Mouse (Mus musculus) kidney, embryonic 15.5 days (tissue): Measurements from ENCODE around the gene Lamtor2. TPM values are rescaled to one million over a fixed set of nuclear protein-coding genes. Genes with fewer than 3 reads are reported as not detected.

Experiments
- ATAC-seq: fragments of 200-750 bp; cut with Nextera tagmentation; replicated peaks from 2 replicates; pipeline ENCODE4 v1.8.0; 2017; ENCODE audit warnings: moderate TSS enrichment; ENCODE audit not compliant: low FRiP score
- H3K27ac ChIP-seq: fragments of 300-500 bp; sonication (generic); 2 replicates; pipeline ENCODE4 v1.5.1; 2015; ENCODE audit warnings: mild to moderate bottlenecking, inconsistent platforms
- H3K27me3 ChIP-seq: fragments of 300-500 bp; sonication (generic); 2 replicates; pipeline ENCODE4 v1.6.1; 2015; ENCODE audit warnings: inconsistent platforms
- H3K36me3 ChIP-seq: fragments of 300-500 bp; sonication (generic); 2 replicates; pipeline ENCODE4 v1.6.1; 2015; ENCODE audit warnings: inconsistent platforms
- H3K4me1 ChIP-seq: fragments of 300-500 bp; sonication (generic); 2 replicates; pipeline ENCODE4 v1.6.1; 2015; ENCODE audit warnings: inconsistent platforms
- H3K4me2 ChIP-seq: fragments of 300-500 bp; sonication (generic); 2 replicates; pipeline ENCODE4 v1.6.1; 2015; ENCODE audit warnings: moderate library complexity, mild to moderate bottlenecking, inconsistent platforms
- H3K4me3 ChIP-seq: fragments of 300-500 bp; sonication (generic); replicated peaks from 2 replicates; pipeline ENCODE4 v1.5.1; 2015; ENCODE audit warnings: mild to moderate bottlenecking, inconsistent platforms
- H3K9ac ChIP-seq: fragments of 300-500 bp; sonication (generic); 2 replicates; pipeline ENCODE4 v1.6.1; 2015; ENCODE audit warnings: mild to moderate bottlenecking, inconsistent platforms
- H3K9me3 ChIP-seq: fragments of 300-500 bp; sonication (generic); replicated peaks from 2 replicates; pipeline ENCODE4 v1.6.1; 2016; ENCODE audit warnings: inconsistent platforms
- WGBS: fragments of 180-500 bp; shearing (Covaris S2); methylation state at CpG from one replicate; pipeline ENCODE4 v1.1.7; 2015; ENCODE audit warnings: mixed read lengths; 5-methylcytosine and 5-hydroxymethylcytosine counted together
- polyA plus RNA-seq: library from polyadenylated mRNA; unstranded; fragments of >200 nt; fragmentation: Nextera tagmentation; extraction: Ambion mirVana; gene quantifications from 2 replicates; pipeline ENCODE4 v1.2.1, GENCODE M21; 2015

Gene Lamtor2
- polyA plus RNA-seq, 1 experiment from 2014 or later = 173 TPM

DNA sequence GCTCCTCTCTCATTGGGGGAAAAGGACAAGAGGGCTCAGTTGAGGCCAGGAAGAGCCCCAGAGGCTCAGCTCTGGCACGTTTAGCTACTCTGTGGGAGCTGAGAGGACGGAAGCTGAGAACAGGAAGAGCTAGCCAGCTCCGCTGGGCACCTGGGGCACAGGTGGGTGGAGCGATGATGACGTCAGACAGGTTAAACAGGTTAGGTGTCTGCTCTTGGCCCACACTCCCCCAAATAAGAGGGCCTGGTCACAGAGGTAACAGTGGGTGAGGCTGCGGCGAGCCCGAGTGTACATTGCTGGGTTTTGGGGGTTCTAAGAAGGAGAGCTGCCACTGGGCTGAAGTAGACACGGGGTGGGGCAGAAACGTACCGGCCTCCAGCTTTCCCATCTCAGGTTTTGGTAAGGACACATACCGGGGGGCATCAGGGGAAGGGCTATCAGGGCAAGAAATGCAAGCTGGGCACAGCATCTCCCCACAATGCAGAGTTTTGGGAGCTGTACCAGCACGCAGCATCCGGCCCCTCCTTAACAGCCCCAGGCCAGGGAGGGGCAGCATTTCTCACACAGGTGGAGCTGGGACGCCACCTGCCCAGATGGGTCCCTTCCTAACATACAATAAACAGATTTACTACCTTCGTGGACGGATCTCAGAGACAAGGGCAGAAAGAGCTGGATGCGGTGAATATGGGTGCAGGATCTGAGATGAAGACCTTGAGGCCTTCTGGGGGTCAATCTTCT lies 4.5 kb downstream of the Lamtor2 start, which contains the start of gene Rab25:
Gene Rab25, minus strand, starts transcription at position 121 of the 738 bp plus-strand sequence.
- no peaks in the 10 kb centered on the region for H3K27me3 ChIP-seq
- H3K9ac ChIP-seq = peak within 1 kb of the TSS; percentile 8; the same call in 1 of the 2 replicates
- peaks cover 43% of the 10 kb centered on the region for H3K4me1 ChIP-seq
- H3K36me3 ChIP-seq = 0 out of 2 replicates have a peak, but pooled peaks cover 4% of the 10 kb centered on the region
- peak within 1 kb of the TSS; percentile 45 for H3K4me2 ChIP-seq
- H3K4me3 ChIP-seq = peak within 1 kb of the TSS; percentile 24; the same call in 1 of the 2 replicates
- ATAC-seq = no peak
- WGBS = 48% methylated on average over 18 of the region's 18 CpGs
- peak within 1 kb of the TSS; percentile 57; the same call in 1 of the 2 replicates for H3K27ac ChIP-seq
- no peaks in the 10 kb centered on the region for H3K9me3 ChIP-seq

DNA sequence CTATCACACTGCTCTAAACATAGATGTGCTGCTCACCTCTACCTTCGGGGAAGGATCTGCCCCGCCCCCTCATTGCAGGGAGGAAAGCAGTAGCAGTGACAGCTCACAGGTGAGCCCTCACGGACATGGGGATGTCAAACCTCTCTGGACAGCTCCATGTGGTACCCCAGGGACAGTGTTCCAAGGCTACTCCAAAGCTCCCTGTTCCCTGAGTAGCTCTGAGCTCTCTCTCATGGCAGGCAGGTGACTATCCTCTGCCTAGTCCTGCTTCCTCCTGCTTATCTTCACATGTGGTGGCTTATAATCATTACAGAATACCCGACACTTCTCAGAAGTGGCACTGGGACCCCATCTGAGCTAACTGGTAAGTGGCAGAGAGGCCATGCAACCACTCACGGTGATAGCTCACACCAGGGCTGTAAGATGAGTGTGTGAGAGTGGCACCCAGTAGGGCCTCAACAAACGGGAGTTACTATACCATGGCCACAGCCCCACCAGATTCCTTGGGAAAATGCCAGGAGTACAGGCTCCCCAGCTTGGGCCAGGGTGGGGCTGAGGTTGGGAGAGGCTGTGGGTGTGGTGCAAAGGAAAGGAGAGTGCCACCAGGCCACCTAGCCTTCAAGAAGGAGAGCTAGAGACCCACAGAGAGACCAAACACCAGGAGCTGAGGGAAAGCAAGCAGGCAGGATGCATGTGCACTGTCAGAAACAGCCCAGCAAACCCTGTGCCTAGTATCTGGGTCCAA lies 6.0 kb downstream of the Lamtor2 start:
- no peak overlapping the region for H3K9ac ChIP-seq
- no peaks in the 10 kb centered on the region for H3K27me3 ChIP-seq
- H3K4me2 ChIP-seq = no peak overlapping the region
- H3K4me3 ChIP-seq = no peak overlapping the region
- WGBS = 77% methylated on average over 6 of the region's 6 CpGs
- 0 out of 2 replicates have a peak, but pooled peaks cover 4% of the 10 kb centered on the region for H3K36me3 ChIP-seq
- ATAC-seq = no peak
- H3K27ac ChIP-seq = no peak overlapping the region
- peaks cover 40% of the 10 kb centered on the region for H3K4me1 ChIP-seq
- H3K9me3 ChIP-seq = no peaks in the 10 kb centered on the region

DNA sequence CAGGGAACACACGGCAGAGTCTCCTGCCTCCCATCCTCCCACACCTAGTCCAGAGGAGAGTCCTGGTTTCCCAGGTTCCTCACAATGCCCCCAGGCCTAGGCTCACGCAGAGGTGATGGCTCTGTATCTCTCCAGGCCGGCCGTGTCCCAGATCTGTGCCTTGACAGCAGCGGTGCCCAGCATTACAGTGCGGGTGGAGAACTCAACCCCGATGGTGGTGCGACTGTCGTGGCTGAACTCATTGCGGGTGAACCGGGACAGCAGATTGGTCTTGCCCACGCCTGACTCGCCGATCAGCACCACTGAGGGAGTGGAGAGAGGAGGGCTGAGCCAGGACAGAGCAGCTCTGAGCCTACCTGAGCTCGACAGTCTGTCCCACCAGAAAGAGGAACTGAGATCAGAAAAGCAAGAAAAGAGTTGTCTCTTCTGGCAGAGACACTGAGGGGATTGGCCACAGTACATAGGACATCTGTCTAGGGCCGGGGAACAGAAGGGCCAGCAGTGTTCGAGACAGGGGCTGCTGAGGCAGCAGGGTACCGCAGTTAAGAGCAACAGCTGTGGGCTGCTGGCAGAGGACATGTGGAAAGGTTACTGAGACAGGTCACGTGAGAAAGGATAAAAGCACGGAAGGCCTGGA lies 7.8 kb downstream of the Lamtor2 start:
- H3K4me1 ChIP-seq = peaks cover 38% of the 10 kb centered on the region
- H3K36me3 ChIP-seq = peaks cover 19% of the 10 kb centered on the region
- no peaks in the 10 kb centered on the region for H3K9me3 ChIP-seq
- no peak overlapping the region for H3K4me3 ChIP-seq
- H3K4me2 ChIP-seq = no peak overlapping the region
- peak overlapping the region; percentile 30; the same call in 1 of the 2 replicates for H3K27ac ChIP-seq
- H3K27me3 ChIP-seq = no peaks in the 10 kb centered on the region
- no peak overlapping the region for H3K9ac ChIP-seq
- WGBS = 51% methylated on average over 20 of the region's 20 CpGs
- no peak for ATAC-seq

DNA sequence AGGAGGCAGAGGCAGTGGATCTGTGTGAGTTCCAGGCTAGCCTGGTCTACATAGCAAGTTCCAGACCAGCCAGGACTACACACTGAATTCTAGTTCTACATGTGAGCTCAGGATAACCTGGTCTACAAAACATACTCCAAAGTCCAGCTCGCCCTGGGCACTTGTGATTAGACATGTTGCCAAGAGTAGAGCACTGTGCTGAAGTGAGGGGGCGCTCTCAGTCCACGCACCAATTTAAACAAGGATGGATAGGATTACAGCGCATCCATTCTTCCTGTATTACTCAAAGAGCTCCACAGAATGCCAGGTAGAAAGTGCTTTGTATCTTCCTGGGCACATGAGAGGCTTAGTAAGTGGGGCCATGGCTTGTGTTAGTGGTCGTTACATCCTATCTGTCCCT lies 8.4 kb downstream of the Lamtor2 start:
- H3K4me2 ChIP-seq = no peak overlapping the region
- H3K36me3 ChIP-seq = peaks cover 23% of the 10 kb centered on the region
- 33% methylated on average over 5 of the region's 5 CpGs for WGBS
- H3K9ac ChIP-seq = no peak overlapping the region
- H3K4me3 ChIP-seq = no peak overlapping the region
- no peaks in the 10 kb centered on the region for H3K27me3 ChIP-seq
- H3K4me1 ChIP-seq = peaks cover 42% of the 10 kb centered on the region
- no peaks in the 10 kb centered on the region for H3K9me3 ChIP-seq
- H3K27ac ChIP-seq = no peak overlapping the region; the same call in 1 of the 2 replicates
- no peak for ATAC-seq

DNA sequence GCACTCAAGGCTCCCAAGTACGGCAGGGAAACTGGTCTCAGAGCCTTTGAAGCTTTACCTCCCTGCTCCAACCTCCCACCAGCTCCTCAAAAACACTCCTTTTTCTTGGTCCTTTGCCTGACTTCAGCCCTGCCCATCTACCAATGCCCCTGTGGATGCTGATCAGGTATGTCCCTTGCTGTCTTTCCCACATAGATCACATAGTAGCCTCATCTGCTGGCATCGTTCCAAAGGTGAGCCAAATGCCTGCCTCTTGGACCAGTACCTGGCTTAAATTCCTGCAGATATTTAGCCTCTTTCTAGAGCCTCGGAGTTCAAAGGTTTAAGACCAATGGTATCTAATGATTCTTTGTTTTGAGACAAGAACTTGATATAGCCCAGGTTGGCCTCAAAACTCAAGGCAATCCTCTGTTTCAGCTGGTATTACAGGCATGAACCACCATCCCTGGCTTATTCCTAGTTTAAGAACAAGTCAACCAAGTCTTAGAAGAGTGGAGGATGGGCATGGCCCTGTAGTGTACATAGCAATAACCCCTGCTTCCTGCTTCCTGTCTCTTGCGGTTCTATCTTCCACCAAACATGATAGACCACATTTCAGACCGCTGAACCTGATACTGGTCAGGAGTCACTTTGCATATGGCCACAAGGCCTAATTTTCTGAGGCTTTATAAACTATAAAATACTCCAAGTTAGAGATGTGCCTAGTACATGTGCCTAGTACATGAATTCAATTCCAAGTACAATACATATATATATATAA lies 9.0 kb downstream of the Lamtor2 start:
- H3K9me3 ChIP-seq = no peaks in the 10 kb centered on the region
- no peak overlapping the region for H3K4me3 ChIP-seq
- H3K27me3 ChIP-seq = no peaks in the 10 kb centered on the region
- ATAC-seq = no peak
- 60% methylated on average over 5 of the region's 5 CpGs for WGBS
- no peak overlapping the region for H3K27ac ChIP-seq
- no peak overlapping the region for H3K4me2 ChIP-seq
- no peak overlapping the region for H3K9ac ChIP-seq
- H3K4me1 ChIP-seq = peaks cover 46% of the 10 kb centered on the region
- peaks cover 23% of the 10 kb centered on the region for H3K36me3 ChIP-seq

DNA sequence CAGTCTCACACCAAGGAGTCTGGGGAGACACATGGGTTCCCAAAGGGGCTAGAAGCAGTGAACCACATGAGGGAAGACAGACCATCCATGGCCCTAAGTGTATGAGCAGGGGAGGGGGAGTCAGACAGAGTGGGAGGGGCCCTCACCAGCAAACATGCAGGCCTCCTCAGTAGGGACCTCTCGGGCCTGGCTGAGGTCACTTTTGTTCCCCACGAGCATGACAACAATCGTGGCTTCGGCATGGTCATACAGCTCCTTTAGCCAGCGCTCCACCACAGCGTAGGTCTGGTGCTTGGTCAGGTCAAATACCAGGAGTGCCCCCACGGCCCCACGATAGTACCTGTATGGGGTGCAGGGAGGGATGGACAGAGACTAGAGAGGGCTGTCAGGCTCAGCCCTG lies 9.7 kb downstream of the Lamtor2 start:
- Histone ChIP-seq H3K4me1 (peaks cover 48% of the 10 kb centered on the region), H3K9me3 (no peaks in the 10 kb centered on the region), H3K9ac (no peak overlapping the region), H3K27ac (no peak overlapping the region), H3K27me3 (no peaks in the 10 kb centered on the region), H3K4me3 (no peak overlapping the region), H3K36me3 (peaks cover 29% of the 10 kb centered on the region), H3K4me2 (no peak overlapping the region)
- no peak for ATAC-seq
- WGBS = 83% methylated on average over 8 of the region's 8 CpGs

DNA sequence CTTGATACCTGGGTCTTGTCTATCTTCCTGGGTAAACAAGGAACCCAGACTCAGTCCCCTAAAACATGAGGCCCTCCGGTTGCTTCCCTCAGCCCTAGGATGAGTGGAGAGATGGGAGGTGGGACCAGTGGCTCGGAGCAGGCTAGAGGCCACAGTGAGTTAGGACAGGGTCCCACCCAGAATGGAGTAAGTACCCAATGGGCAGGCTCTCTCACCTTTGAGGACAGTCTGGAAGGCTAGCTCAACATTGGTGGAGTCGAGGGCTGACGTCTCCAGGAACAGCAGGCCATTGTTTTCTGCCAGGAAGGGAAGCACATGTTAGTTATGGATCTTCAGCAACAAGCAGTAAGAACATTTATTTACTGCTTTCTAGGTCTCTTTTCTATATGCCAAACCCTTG lies 10.4 kb downstream of the Lamtor2 start:
- Histone ChIP-seq H3K4me1 (peaks cover 53% of the 10 kb centered on the region), H3K27me3 (no peaks in the 10 kb centered on the region), H3K27ac (no peak overlapping the region), H3K9ac (no peak overlapping the region), H3K4me3 (no peak overlapping the region), H3K9me3 (no peaks in the 10 kb centered on the region), H3K4me2 (no peak overlapping the region), H3K36me3 (peaks cover 36% of the 10 kb centered on the region)
- WGBS = 54% methylated on average over 4 of the region's 4 CpGs
- no peak for ATAC-seq

DNA sequence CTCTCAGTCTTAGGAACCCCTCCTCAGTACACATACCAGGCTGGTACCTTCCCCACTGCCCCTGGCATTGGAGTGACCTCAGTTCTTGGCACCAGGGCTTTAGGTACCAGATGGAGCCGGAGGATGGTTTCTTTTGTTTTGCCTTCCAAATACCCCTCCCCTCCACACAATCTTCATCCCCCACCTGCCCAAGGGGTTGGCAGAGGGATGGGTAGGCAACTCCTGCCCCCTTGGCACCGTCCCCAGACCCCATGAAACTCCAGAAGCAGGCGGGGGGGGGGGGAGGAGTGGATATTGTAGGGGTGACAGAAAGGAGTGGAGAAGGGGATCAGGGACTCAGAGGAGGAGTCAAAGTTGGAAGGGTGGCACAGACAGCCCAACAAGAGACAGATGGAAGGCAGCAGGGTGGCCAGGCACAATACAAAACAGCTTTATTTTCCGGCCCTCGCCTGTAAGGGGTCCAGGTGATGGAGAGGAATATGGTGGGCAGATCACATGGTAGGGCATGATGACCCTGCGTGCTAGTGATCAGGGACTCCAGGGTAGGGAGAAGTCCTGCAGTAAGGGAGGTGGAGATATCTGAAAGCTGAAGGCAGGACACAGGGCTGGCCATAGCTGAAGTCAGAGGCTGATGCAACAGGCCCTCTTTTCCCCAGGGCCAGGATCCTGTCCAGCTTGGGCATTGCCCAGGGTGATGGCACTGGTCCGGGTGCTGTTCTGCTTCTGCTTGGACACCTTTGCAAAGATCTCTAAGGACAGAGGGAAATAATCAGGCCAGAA lies 11.1 kb downstream of the Lamtor2 start:
- Histone ChIP-seq H3K4me2 (no peak overlapping the region), H3K9me3 (no peaks in the 10 kb centered on the region), H3K4me1 (peaks cover 56% of the 10 kb centered on the region), H3K36me3 (peaks cover 42% of the 10 kb centered on the region), H3K27me3 (no peaks in the 10 kb centered on the region), H3K9ac (no peak overlapping the region), H3K27ac (peak overlapping the region; percentile 39; the same call in 1 of the 2 replicates), H3K4me3 (no peak overlapping the region)
- no peak for ATAC-seq
- 72% methylated on average over 7 of the region's 7 CpGs for WGBS

DNA sequence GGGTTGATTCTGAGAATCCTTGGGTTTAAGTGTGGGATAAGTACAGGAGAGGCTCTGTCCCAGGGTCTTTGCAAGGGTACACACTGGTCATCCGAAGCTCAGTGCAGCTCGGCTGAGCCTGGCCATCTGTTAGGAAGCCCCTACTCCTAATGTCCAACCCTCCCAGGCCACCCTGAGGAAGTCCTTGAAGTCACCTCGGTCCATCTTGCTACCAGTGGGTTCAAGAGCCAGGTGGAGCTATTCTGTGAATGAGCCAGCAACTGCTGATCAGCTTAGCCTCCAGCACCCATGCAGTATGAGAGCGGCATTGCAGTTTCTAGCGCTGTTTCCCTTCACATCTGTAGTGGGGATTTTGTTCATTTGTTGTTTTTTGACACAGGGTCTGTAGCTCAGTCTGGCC lies 12.8 kb downstream of the Lamtor2 start:
- Histone ChIP-seq H3K36me3 (peaks cover 52% of the 10 kb centered on the region), H3K9me3 (no peaks in the 10 kb centered on the region), H3K4me3 (no peak overlapping the region), H3K27me3 (no peaks in the 10 kb centered on the region), H3K4me2 (no peak overlapping the region), H3K27ac (peak overlapping the region; percentile 5; the same call in 1 of the 2 replicates), H3K4me1 (peaks cover 68% of the 10 kb centered on the region), H3K9ac (no peak overlapping the region)
- no peak for ATAC-seq
- WGBS = 63% methylated on average over 5 of the region's 5 CpGs

DNA sequence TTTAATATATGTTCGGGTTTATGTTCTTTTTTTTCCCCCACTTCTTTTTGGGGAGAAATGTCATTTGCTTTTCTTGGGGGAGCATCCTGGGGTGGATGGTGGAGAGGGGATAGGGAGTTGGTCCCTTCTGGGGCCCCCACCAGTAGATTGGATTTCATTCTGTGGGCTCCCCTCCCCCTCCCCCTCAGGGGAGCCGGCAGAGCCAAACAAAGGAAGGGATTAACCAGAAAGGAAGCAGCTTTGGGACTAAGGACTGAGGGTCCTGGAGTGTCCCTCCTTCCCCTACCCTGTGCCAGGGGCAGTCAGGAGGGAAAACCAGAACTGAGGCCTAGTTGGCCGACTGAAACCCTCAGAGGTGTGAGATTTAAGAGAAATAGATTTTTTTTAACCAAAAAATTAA lies 13.5 kb downstream of the Lamtor2 start:
- Histone ChIP-seq H3K4me3 (no peak overlapping the region), H3K9me3 (no peaks in the 10 kb centered on the region), H3K27me3 (no peaks in the 10 kb centered on the region), H3K36me3 (peaks cover 52% of the 10 kb centered on the region), H3K27ac (no peak overlapping the region), H3K9ac (no peak overlapping the region), H3K4me1 (peaks cover 69% of the 10 kb centered on the region), H3K4me2 (no peak overlapping the region)
- 27% methylated on average over 3 of the region's 3 CpGs for WGBS
- ATAC-seq = no peak
